Mouse (Mus musculus) frontal cortex, postnatal 10 days (tissue): Measurements from ENCODE around the gene 1600014C10Rik.
A peak's percentile ranks its signal among the peaks of the same experiment; 100 is the strongest.

Source experiments
- DNase-seq, 2 experiments: peaks; one replicate each; pipeline ENCODE4 v3.0.0; 2022; ENCODE audit warnings: low spot score in 2 of 2, mixed read lengths in 1 of 2

The 1600014C10Rik gene

DNA sequence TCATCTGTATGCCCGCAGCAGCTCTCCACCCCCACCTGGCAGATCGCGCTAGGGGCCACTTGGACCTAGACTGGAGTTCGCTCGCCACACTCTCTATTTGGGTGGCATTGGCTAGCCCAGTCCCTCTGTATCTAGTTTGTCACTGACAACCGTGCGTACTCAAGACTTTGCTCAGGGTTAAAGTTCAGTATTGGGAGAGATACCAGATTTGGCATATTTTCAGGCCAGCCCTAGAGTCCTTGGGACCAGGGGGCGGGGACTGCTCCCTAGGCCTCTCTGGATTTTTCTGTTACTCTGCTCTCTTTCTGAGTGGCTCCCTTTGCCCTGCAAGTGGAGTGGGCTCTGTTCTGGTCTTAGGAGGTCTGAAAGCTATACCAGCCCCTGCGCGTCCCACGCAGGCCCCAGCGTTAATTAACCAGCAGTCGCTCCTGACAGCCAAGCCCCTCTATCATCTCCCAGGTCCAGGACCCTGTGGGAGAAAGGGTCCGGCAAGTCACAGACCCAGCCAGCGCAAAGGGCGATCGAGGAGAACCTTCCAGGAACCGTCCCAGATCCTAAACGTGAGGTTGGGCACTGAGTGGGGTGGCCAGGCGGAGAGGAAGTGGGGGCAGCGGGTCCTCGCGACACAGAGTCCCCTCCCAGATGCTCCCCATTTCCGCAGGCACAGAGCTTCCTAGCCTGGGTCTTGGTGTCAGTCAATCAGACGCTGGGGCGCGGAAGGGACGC, at the start of gene 1600014C10Rik:
Gene 1600014C10Rik (plus strand): TSS at position 256 of the 726 bp plus-strand sequence.
- no peak for DNase-seq

- no peak for DNase-seq
Measured at GRCm38 (mm10) chr7:38134471-38134870, 48.5 kb upstream of the 1600014C10Rik start.

DNA sequence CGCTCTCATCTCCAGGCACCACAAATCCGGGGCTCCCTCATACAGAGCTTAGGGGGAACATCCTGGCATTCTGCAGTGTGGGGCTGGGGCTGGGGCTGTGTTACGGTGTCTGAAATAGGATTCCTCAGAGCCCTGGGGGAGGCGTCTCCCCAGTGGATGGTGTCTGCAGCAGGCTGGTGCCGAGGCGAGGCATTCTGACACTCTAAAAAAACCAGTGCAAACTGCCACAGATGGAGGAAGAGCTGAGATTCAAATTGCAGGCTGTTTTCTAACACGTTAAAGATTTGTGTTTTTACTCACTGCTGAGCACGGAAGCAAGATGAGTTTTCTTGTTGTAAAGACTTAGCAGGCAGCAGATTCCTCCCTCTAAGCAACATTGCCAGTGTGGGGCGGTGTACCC, 42.7 kb upstream of the 1600014C10Rik start:
- peak; percentile 51 to 64 for DNase-seq

DNA sequence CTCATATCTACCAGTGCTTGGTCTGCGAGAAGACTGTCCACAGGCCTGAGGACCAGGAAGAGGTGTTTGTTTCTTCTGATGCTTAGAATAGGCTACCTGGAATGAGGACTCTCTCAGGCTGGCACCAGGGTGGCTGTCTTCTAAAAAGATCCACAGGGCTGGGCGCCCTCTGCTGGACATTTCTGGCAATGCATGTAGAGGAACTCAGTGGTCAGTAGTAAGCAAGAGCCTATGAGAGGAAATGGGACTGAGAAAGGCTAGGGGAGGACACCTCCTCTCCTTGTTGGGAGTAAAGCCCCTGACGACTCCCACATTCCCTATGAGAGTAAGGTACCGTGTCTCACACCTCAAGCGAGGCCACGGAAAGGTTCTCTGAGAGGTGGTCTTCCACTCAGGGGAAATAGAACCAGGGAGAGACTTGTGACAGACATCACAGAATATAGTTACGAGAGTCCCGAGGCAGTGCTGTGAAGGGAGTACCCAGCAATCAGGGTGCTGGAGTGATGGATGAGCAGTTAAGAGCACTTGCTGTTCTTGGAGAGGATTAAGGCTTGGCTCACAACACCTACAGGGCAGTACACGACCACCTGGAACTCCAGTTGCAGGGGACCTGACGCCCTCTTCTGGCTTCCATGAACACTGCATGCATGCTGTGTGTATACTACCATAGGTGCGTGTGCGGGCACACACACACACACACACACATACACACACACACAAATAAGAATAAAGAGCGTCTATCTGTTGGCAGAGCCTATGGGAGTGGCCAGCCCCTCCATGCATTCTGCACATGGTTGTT, 41.1 kb upstream of the 1600014C10Rik start:
- peak; percentile 40 to 79 for DNase-seq

- DNase-seq = no peak
Measured at GRCm38 (mm10) chr7:38147477-38147876, 35.5 kb upstream of the 1600014C10Rik start.

DNA sequence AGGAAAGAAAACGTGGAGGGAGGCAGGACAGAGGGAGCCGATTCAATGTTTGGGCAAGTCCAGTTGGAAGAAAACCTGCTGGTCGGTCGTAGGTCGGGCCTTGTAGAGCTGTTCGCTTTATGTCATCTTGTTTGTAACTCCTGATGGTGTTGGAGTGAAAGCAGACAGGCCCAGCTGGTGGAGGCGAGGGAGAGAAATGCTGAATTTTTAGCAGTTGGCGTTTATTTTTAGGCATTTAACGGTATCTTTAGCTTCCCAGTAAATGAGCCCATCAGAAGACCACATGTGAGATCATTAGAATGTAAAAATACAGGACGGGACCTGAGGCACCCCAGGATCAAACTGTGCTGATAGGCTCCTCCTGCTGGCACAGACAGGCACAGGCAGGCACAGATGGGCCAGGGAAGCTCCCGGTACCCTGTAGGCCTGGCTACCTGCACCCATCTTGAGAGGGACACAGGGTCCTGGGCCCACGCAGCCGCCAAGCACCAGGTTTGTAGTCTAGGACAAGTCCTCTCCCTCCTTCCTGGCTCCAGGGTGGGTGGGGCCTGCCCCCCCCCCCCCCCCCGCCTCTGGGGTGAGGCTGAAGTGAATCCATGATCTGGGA, 31.2 kb upstream of the 1600014C10Rik start:
- no peak for DNase-seq

DNA sequence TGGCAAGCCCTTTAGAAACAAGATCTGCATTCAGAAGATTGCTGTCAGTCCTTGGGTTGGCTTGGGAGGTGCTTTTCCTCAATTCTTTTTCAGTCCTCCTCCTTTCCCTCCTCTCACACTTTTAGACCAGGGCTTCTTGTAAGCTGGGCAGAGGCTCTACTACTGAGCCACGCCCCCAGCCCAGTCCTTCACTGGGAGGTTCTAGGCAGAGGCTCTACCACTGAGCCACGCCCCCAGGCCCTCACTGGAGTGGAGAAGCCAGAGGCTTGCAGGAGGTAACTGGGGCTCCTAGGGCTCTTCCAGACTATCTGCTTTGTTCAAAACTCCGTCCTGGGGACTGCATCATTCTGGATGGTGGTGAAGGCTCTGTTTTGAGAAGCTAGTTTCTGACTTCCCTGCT, 30.4 kb upstream of the 1600014C10Rik start:
- no peak for DNase-seq

DNA sequence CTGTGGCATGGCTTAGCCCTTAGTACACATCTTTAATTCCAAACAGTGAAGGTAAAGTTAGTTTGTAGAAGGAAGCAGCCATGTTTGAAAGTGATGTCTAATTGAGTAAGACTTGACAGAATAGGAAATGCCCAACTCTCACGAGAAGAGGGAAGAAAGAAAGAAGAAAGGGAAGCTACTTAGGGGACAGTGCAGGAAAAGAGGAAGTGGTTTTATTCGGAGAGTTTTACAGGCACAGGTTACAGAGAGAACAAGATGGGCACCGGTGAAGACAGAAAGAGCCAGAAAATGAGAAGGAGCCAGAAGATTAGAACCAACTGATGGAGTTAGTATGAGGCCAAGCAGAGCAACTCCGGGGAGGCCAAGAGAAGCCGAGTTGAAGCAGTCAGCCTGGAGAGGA, 27.2 kb upstream of the 1600014C10Rik start:
- DNase-seq = no peak

GRCm38 (mm10) chr7:38158764-38159458, 24.1 kb upstream of the 1600014C10Rik start:
- DNase-seq = no peak

DNA sequence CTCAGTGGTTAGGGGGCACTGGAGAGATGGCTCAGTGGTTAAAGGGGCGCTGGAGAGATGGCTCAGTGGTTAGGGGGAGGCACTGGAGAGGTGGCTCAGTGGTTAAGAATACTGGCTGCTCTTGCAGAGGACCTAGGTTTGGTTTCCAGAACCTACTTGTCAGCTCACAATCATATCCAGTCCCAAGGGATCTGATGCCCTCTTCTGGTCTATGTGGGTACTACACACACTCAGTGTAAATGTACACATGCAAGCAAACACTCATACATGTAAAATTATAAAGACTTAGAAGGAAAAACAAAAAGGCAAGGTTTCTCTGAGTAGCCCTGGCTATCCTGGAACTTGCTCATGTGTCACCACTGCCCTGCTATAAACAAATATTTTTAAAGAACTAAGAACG, 21.6 kb upstream of the 1600014C10Rik start:
- DNase-seq = no peak

GRCm38 (mm10) chr7:38163433-38164050, 19.5 kb upstream of the 1600014C10Rik start:
- DNase-seq = no peak

DNA sequence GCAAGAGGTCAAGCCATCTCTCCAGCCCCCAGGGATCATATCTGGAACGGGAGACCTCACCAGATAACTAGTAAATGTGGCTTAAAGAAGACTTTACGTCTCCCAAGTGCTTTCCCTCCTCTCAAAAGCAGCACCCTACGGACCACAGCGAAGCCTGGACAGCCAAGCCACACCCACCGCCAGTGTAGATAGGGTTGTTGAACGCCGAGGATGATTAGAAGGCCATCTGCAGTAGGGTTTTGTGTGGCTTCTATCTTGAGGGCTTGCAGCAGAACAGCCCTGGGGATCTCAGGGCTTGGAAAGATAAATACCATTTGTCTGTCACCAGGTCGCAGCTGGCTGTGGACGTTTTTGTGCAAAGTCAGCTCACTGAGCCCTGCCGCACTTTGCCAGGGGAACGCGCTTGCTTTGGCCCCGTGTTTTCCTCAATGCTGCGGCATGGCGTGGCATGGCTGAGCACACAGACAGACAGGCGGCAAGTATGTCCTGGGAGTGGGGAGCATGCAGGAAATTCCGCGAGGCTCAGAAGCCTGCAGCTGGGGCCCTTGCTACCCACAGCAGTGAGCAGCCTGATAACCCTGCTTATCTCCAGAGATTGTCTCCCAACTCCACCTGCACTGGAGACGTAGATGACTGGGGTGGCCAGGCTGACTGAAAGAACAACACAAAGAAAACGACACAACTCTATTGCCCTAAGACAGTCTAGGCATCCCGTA, 15.9 kb upstream of the 1600014C10Rik start:
- DNase-seq = no peak

GRCm38 (mm10) chr7:38167724-38168141, 15.3 kb upstream of the 1600014C10Rik start:
- peak; percentile 52 to 56 for DNase-seq

DNA sequence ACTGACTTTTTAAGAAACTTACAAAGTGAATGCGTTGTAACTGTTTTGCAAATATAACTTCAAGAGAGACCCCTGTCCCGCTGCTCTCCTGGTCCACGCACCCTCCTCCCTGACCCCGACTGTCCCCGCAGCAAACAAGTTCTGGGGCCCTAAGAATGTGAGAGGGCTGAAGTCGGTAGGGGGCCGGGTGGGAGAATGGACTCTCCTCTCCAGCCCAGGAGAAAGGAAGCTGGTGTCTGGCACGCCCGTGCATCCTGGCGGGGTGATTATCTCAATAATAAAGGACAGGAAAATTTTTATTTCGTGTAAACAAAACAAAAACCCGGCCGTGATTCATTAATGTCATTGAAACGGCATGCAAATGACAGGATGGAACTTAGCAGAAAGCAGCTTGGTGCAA, 9.1 kb upstream of the 1600014C10Rik start:
- DNase-seq = no peak

- peak; percentile 30 to 47 for DNase-seq
Measured at GRCm38 (mm10) chr7:38174321-38175148, 8.5 kb upstream of the 1600014C10Rik start.

DNA sequence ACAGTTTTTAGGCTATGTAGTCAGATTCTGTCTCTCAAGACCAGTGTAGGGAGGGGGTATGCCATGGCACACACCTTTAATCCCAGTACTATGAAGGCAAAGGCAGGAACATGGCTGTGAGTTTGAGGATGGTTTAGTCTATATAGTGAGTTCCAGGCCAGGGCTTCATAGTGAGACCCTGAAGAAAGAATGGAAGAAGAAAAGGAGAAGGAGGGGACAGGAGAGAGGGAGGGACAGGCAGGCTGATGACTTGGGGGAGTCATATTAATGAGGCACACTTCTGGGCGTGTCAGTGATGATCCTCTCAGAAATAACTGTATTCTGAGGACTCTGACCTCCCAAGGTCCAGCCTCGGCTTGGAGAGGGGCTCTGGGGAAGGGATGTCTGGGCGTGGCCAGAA, 7.0 kb upstream of the 1600014C10Rik start:
- no peak for DNase-seq

- no peak for DNase-seq
Measured at GRCm38 (mm10) chr7:38179896-38180295, 3.1 kb upstream of the 1600014C10Rik start.

GRCm38 (mm10) chr7:38181366-38181765, 1.7 kb upstream of the 1600014C10Rik start:
- DNase-seq = no peak

DNA sequence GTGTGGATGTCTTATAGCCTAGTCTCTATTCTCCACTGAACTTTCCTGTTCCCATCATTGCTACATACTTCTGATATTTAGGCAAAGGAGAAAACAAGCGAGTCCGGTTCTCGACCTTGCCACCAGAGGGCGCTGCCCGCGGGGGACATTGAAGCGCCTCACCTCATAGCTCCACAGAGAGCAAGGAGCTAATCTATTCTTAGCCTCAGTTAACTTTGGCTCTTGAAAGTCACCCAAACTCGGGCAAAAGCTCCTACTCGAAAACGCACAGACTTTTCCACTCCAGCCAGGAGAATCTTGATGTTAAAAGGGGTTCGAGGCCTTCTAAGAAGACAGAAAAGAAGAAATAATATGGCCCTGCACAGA, 438 bp upstream of the 1600014C10Rik start:
- DNase-seq = peak; percentile 50 to 69
